Mouse (Mus musculus): Measurements from ENCODE around the gene Slc12a9. TPM values are rescaled to one million over a fixed set of nuclear protein-coding genes. Genes with fewer than 3 reads are reported as not detected.

Gene Slc12a9
- polyA plus RNA-seq, 1 experiment = 25.8 TPM

DNA sequence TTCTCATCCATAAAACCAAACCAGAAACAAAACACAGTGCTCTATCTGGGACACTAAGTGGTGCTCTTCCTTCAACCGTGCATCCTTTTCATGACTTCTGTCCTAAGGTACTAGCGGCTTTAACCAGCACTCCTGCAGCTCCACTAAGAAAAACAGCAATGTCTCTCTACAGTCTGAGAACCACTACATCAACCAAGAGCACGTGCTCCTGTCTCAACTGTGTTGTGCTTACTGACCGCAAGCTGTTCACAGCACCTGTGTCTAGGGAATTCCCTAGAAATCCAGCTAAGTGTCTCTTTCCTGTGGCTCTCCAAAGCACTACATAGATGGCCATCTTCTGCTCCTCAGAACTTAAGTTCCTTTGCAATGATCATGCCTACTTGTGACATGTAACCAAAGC lies 28.6 kb downstream of the Slc12a9 start:
- no peak for DNase-seq (ENCODE audit: low read depth in 1 of 2, low spot score in 2 of 2)
- Histone ChIP-seq H3K27me3 (ENCODE audit: control insufficient read depth, insufficient read depth, low read length) (no peaks in the 10 kb centered on the region), H3K36me3 (ENCODE audit: control insufficient read depth, insufficient read depth, low read length) (peaks cover 29% of the 10 kb centered on the region), H3K4me3 (ENCODE audit: extremely low read depth, insufficient read depth, insufficient read length) (no peak overlapping the region), H3K27ac (ENCODE audit: insufficient read depth, low read length) (no peak overlapping the region), H3K4me1 (ENCODE audit: control insufficient read depth, insufficient read depth, insufficient read length) (peaks cover 11% of the 10 kb centered on the region; the same call in 1 of the 2 replicates)
- no peak for TF ChIP-seq POLR2A (IDR thresholded peaks at IDR 0.05; ENCODE audit: low read depth, low read length)
- no peak for TF ChIP-seq CTCF (IDR thresholded peaks at IDR 0.05; ENCODE audit: extremely low read depth, insufficient read depth, insufficient read length, insufficient replicate concordance)
- WGBS = 63% methylated on average over 4 of the region's 4 CpGs

DNA sequence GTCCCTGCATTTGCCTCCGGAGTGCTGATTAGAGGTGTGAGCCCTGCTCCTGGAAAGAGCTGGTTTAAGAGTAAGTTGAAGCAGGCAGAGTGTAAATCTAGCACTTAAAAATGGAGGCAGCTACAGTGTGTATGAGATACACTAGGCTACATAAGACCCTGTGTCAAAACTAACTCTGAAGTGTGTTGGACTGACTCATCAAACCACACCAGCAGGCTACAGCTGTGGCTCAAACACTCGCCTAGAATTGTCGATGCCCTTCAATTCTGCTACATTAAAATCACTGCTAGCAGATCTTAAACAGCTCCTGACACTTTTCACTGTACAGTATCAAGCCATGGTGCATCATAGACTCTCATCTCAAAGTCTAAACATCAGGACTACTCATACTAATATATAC lies 29.2 kb downstream of the Slc12a9 start:
- H3K4me3 ChIP-seq (ENCODE audit: extremely low read depth, insufficient read depth, insufficient read length) = no peak overlapping the region
- WGBS = 64% methylated on average over 3 of the region's 3 CpGs
- H3K4me1 ChIP-seq (ENCODE audit: control insufficient read depth, insufficient read depth, insufficient read length) = peaks cover 11% of the 10 kb centered on the region; the same call in 1 of the 2 replicates
- no peak overlapping the region for H3K27ac ChIP-seq (ENCODE audit: insufficient read depth, low read length)
- no peaks in the 10 kb centered on the region for H3K27me3 ChIP-seq (ENCODE audit: control insufficient read depth, insufficient read depth, low read length)
- H3K36me3 ChIP-seq (ENCODE audit: control insufficient read depth, insufficient read depth, low read length) = peaks cover 35% of the 10 kb centered on the region
- DNase-seq (ENCODE audit: low read depth in 1 of 2, low spot score in 2 of 2) = no peak
- TF ChIP-seq CTCF (IDR thresholded peaks at IDR 0.05; ENCODE audit: extremely low read depth, insufficient read depth, insufficient read length, insufficient replicate concordance) (no peak), POLR2A (IDR thresholded peaks at IDR 0.05; ENCODE audit: low read depth, low read length) (no peak)

- peaks cover 39% of the 10 kb centered on the region for H3K36me3 ChIP-seq (ENCODE audit: control insufficient read depth, insufficient read depth, low read length)
- no peak for TF ChIP-seq POLR2A (IDR thresholded peaks at IDR 0.05; ENCODE audit: low read depth, low read length)
- no peak for TF ChIP-seq CTCF (IDR thresholded peaks at IDR 0.05; ENCODE audit: extremely low read depth, insufficient read depth, insufficient read length, insufficient replicate concordance)
- 90% methylated on average over 4 of the region's 4 CpGs for WGBS
Measured at GRCm38 (mm10) chr5:137303609-137304008, 29.8 kb downstream of the Slc12a9 start.

DNA sequence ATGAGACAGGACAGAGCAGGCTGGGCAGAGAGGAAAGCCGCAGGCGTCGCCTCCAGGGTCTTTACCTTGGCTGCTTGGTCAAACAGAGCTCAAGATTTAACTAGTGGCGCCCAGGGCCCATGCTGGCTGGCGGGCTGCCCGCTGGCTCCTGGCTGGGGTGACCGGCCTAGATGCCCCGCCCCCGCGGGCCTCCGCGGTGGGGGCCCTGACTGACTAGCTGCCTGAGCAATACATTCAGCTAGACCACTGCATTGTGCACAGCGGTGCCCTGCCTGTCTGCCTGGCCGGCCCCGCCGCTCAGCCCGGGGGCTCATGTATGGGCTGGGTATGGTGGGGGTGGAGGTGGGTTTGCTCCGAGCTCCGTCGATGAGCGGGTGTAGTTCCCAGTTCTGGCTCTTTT lies 32.1 kb downstream of the Slc12a9 start:
- Histone ChIP-seq H3K4me1 (ENCODE audit: control insufficient read depth, insufficient read depth, insufficient read length) (peaks cover 11% of the 10 kb centered on the region; the same call in 1 of the 2 replicates), H3K27me3 (ENCODE audit: control insufficient read depth, insufficient read depth, low read length) (no peaks in the 10 kb centered on the region), H3K4me3 (ENCODE audit: extremely low read depth, insufficient read depth, insufficient read length) (no peak overlapping the region), H3K27ac (ENCODE audit: insufficient read depth, low read length) (no peak overlapping the region), H3K36me3 (ENCODE audit: control insufficient read depth, insufficient read depth, low read length) (peaks cover 62% of the 10 kb centered on the region)
- DNase-seq (ENCODE audit: low read depth in 1 of 2, low spot score in 2 of 2) = no peak
- 91% methylated on average over 21 of the region's 21 CpGs for WGBS
- no peak for TF ChIP-seq CTCF (IDR thresholded peaks at IDR 0.05; ENCODE audit: extremely low read depth, insufficient read depth, insufficient read length, insufficient replicate concordance)
- TF ChIP-seq POLR2A (IDR thresholded peaks at IDR 0.05; ENCODE audit: low read depth, low read length) = no peak

More at GRCm38 (mm10) chr5:137303609-137304008, 29.8 kb downstream of the Slc12a9 start:
- H3K4me1 ChIP-seq (ENCODE audit: control insufficient read depth, insufficient read depth, insufficient read length) = peaks cover 11% of the 10 kb centered on the region; the same call in 1 of the 2 replicates
- H3K4me3 ChIP-seq (ENCODE audit: extremely low read depth, insufficient read depth, insufficient read length) = no peak overlapping the region
- no peak for DNase-seq (ENCODE audit: low read depth in 1 of 2, low spot score in 2 of 2)
- no peak overlapping the region for H3K27ac ChIP-seq (ENCODE audit: insufficient read depth, low read length)
- H3K27me3 ChIP-seq (ENCODE audit: control insufficient read depth, insufficient read depth, low read length) = no peaks in the 10 kb centered on the region

- Histone ChIP-seq H3K4me1 (ENCODE audit: control insufficient read depth, insufficient read depth, insufficient read length) (peaks cover 5% of the 10 kb centered on the region; the same call in 1 of the 2 replicates), H3K36me3 (ENCODE audit: control insufficient read depth, insufficient read depth, low read length) (peaks cover 70% of the 10 kb centered on the region), H3K27ac (ENCODE audit: insufficient read depth, low read length) (no peak overlapping the region), H3K27me3 (ENCODE audit: control insufficient read depth, insufficient read depth, low read length) (no peaks in the 10 kb centered on the region), H3K4me3 (ENCODE audit: extremely low read depth, insufficient read depth, insufficient read length) (no peak overlapping the region)
- no peak for TF ChIP-seq POLR2A (IDR thresholded peaks at IDR 0.05; ENCODE audit: low read depth, low read length)
- TF ChIP-seq CTCF (IDR thresholded peaks at IDR 0.05; ENCODE audit: extremely low read depth, insufficient read depth, insufficient read length, insufficient replicate concordance) = no peak
- WGBS = 87% methylated on average over 7 of the region's 7 CpGs
- no peak for DNase-seq (ENCODE audit: low read depth in 1 of 2, low spot score in 2 of 2)
Measured at GRCm38 (mm10) chr5:137299240-137299639, 34.2 kb downstream of the Slc12a9 start.

GRCm38 (mm10) chr5:137297126-137297525 lies 36.3 kb downstream of the Slc12a9 start:
- no peak for DNase-seq (ENCODE audit: low read depth in 1 of 2, low spot score in 2 of 2)
- Histone ChIP-seq H3K4me3 (ENCODE audit: extremely low read depth, insufficient read depth, insufficient read length) (no peak overlapping the region), H3K36me3 (ENCODE audit: control insufficient read depth, insufficient read depth, low read length) (peaks cover 60% of the 10 kb centered on the region), H3K4me1 (ENCODE audit: control insufficient read depth, insufficient read depth, insufficient read length) (peaks cover 10% of the 10 kb centered on the region; the same call in 1 of the 2 replicates), H3K27ac (ENCODE audit: insufficient read depth, low read length) (no peak overlapping the region), H3K27me3 (ENCODE audit: control insufficient read depth, insufficient read depth, low read length) (no peaks in the 10 kb centered on the region)
- WGBS = 91% methylated on average over 14 of the region's 14 CpGs
- TF ChIP-seq POLR2A (IDR thresholded peaks at IDR 0.05; ENCODE audit: low read depth, low read length) (no peak), CTCF (IDR thresholded peaks at IDR 0.05; ENCODE audit: extremely low read depth, insufficient read depth, insufficient read length, insufficient replicate concordance) (no peak)

GRCm38 (mm10) chr5:137295712-137296111 lies 37.7 kb downstream of the Slc12a9 start:
- WGBS = 94% methylated on average over 15 of the region's 15 CpGs
- Histone ChIP-seq H3K27ac (ENCODE audit: insufficient read depth, low read length) (no peak overlapping the region), H3K36me3 (ENCODE audit: control insufficient read depth, insufficient read depth, low read length) (peaks cover 48% of the 10 kb centered on the region), H3K27me3 (ENCODE audit: control insufficient read depth, insufficient read depth, low read length) (0 out of 2 replicates have a peak, but pooled peaks cover under 1% of the 10 kb centered on the region), H3K4me3 (ENCODE audit: extremely low read depth, insufficient read depth, insufficient read length) (no peak overlapping the region), H3K4me1 (ENCODE audit: control insufficient read depth, insufficient read depth, insufficient read length) (peaks cover 10% of the 10 kb centered on the region; the same call in 1 of the 2 replicates)
- TF ChIP-seq CTCF (IDR thresholded peaks at IDR 0.05; ENCODE audit: extremely low read depth, insufficient read depth, insufficient read length, insufficient replicate concordance) = no peak
- no peak for TF ChIP-seq POLR2A (IDR thresholded peaks at IDR 0.05; ENCODE audit: low read depth, low read length)
- DNase-seq (ENCODE audit: low read depth in 1 of 2, low spot score in 2 of 2) = no peak

All from spleen, adult 2 months (tissue).